Mouse (Mus musculus) liver, embryonic 11.5 days (tissue): ENCODE results near the gene Nebl. TPM values are rescaled to one million over a fixed set of nuclear protein-coding genes. Genes with fewer than 3 reads are reported as not detected.

Experiments
- ATAC-seq: fragments of 200-750 bp; cut with Nextera tagmentation; replicated peaks from 2 replicates; pipeline ENCODE4 v1.8.0; 2017; ENCODE audit warnings: moderate number of reproducible peaks, mild to moderate bottlenecking, moderate TSS enrichment, moderate library complexity; ENCODE audit not compliant: low FRiP score
- DNase-seq: peaks from one replicate; pipeline ENCODE4 v3.0.0-alpha.2; 2017; ENCODE audit warnings: low spot score
- H3K27ac ChIP-seq: fragments of 300-500 bp; sonication (generic); 2 replicates; pipeline ENCODE4 v1.5.1; 2014; ENCODE audit warnings: mild to moderate bottlenecking, low read depth, low read length, control low read depth
- H3K27me3 ChIP-seq: fragments of 300-500 bp; sonication (generic); replicated peaks from 2 replicates; pipeline ENCODE4 v1.6.1; 2014; ENCODE audit warnings: low read length, mixed read lengths; ENCODE audit not compliant: control insufficient read depth, insufficient read depth
- H3K36me3 ChIP-seq: fragments of 300-500 bp; sonication (generic); 2 replicates; pipeline ENCODE4 v1.6.1; 2014; ENCODE audit warnings: mild to moderate bottlenecking, low read length, moderate library complexity, mixed read lengths; ENCODE audit not compliant: control insufficient read depth, insufficient read depth
- H3K4me1 ChIP-seq: fragments of 300-500 bp; sonication (generic); replicated peaks from 2 replicates; pipeline ENCODE4 v1.6.1; 2014; ENCODE audit warnings: low read length, mixed read lengths; ENCODE audit not compliant: control insufficient read depth, insufficient read depth
- H3K4me2 ChIP-seq: fragments of 300-500 bp; sonication (generic); 2 replicates; pipeline ENCODE4 v1.6.1; 2014; ENCODE audit warnings: mild to moderate bottlenecking, control low read depth, moderate library complexity
- H3K4me3 ChIP-seq: fragments of 300-500 bp; sonication (generic); 2 replicates; pipeline ENCODE4 v1.5.1; 2014; ENCODE audit warnings: low read depth, low read length, control low read depth
- H3K9ac ChIP-seq: fragments of 300-500 bp; sonication (generic); 2 replicates; pipeline ENCODE4 v1.6.1; 2014; ENCODE audit warnings: low read depth, low read length, control low read depth
- H3K9me3 ChIP-seq: fragments of 300-500 bp; sonication (generic); 2 replicates; pipeline ENCODE4 v1.6.1; 2016; ENCODE audit warnings: low read length, inconsistent platforms, mixed read lengths; ENCODE audit not compliant: control insufficient read depth
- WGBS: fragments of 180-500 bp; shearing (Covaris S2); extraction: QIAGEN DNeasy Blood & Tissue Kit; methylation state at CpG from one replicate; pipeline ENCODE4 v1.1.7; 2014; 5-methylcytosine and 5-hydroxymethylcytosine counted together
- polyA plus RNA-seq: library from polyadenylated mRNA; unstranded; fragments of >200 nt; fragmentation: Nextera tagmentation; extraction: Ambion mirVana; gene quantifications from 2 replicates; pipeline ENCODE4 v1.2.1, GENCODE M21; 2014

Nebl gene
- polyA plus RNA-seq, 1 experiment from 2014 or later = 3.1 TPM

DNA sequence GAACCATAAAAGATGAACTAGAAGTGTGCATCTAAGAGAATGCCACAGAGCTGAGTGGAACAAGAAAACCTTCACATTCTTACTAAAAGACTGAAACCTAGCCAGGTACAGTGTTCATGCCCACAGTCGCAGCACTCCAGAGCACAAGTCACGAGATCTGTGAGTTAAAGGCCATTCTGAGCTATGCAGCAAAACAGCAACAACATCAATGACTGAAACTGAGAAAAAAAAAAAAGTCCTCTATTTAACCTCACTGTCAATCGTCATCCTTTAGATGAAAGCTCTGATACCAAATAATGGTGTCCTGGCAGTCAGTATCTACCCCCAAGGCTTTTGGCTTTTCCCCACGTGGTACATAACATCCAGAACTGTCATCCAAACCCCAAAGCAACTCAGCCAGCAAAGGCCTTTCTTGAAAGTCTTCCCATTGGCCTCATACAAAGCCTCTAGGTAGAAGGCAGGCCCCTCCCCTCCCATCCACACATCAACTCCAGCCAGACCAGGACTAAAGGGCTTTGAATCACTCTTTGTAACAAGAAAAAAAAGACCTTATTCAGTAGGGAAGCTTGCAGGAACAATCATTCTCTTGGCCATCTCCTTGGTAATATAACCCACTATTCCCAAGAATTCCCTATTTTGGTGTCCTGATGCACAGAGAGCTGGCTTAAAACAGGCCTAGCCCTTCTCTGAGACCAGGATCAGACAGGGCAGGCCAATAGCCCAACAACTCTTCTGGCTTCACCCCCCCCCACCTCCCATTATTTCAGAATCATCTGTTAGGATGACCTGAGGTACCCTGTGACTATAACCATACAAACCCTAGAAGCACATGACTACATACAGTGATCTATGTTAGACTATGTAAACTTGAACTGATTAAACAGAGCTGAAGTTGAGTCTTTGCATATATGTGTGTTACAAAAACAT lies 32.8 kb downstream of the Nebl start:
- no peak for ATAC-seq
- Histone ChIP-seq H3K36me3 (no peaks in the 10 kb centered on the region), H3K27ac (no peak overlapping the region), H3K27me3 (no peaks in the 10 kb centered on the region), H3K9me3 (no peaks in the 10 kb centered on the region), H3K4me2 (no peak overlapping the region), H3K4me1 (no peaks in the 10 kb centered on the region), H3K9ac (no peak overlapping the region), H3K4me3 (no peak overlapping the region)
- WGBS = 59% methylated on average over 4 of the region's 4 CpGs
- DNase-seq = no peak

DNA sequence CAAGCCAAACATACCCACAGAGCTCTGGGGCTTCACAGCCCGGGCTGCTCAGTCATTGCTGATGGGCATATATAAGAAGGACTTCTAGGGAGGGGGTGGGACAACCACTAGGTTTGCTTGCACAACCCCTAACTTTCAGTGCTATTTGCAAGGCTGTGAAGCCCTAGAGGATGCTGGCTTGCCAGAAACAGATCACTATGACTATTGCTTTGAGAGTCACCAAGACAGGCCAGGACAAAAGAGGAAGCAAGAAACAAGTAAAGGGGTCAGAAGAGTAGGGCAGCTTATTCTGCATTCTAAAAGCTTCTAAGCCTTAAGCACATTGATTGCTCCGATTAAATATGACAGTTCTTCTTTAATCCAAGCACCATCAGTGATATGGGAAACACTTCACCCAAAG lies 38.3 kb downstream of the Nebl start:
- Histone ChIP-seq H3K27me3 (no peaks in the 10 kb centered on the region), H3K4me1 (no peaks in the 10 kb centered on the region), H3K9ac (no peak overlapping the region), H3K9me3 (no peaks in the 10 kb centered on the region), H3K4me2 (no peak overlapping the region), H3K36me3 (no peaks in the 10 kb centered on the region), H3K27ac (no peak overlapping the region), H3K4me3 (no peak overlapping the region)
- DNase-seq = no peak
- ATAC-seq = no peak
- 74% methylated on average over 2 of the region's 2 CpGs for WGBS

DNA sequence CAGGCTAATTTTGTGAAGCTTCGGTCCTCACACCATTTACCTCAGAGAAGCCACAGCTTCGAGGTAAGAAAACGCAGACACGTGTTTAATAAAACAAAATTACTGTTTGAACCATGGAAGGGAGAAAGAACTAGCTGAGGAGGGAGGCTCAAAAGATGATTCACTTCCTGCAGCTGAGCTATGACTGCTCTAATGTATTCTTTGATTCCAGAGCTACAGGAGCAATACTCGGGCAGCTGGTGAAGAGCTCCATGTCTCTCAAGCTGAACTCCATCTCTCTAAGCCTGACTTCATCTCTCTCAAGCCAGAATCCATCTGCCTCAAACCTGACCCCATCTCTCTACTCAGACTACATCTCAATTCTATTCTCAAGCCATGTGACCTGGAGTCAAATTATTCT lies 41.0 kb downstream of the Nebl start:
- H3K4me3 ChIP-seq = no peak overlapping the region
- no peak overlapping the region for H3K4me2 ChIP-seq
- H3K9me3 ChIP-seq = no peaks in the 10 kb centered on the region
- H3K27ac ChIP-seq = no peak overlapping the region
- H3K36me3 ChIP-seq = no peaks in the 10 kb centered on the region
- WGBS = 79% methylated on average over 5 of the region's 5 CpGs
- H3K27me3 ChIP-seq = no peaks in the 10 kb centered on the region
- DNase-seq (no peak), ATAC-seq (no peak)
- H3K9ac ChIP-seq = no peak overlapping the region
- H3K4me1 ChIP-seq = no peaks in the 10 kb centered on the region

DNA sequence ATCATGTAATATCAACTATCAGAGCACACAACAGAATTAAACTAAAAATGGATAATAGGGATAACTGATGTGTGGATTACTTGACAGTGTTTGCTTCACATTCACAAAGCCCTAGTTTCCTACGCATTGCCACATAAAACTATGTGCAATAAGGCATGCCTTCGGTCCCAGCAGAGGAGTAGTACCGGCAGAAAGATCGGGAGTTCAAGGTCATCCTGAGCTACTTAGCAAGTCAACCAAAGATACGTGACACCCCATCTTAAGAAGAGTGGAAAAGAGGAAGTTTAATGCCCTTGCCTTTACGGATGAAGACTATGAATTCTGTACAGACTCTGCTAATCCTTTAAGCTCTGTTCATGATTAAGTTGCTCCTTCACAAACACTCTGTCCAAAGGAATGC lies 44.1 kb downstream of the Nebl start:
- 81% methylated on average over 6 of the region's 6 CpGs for WGBS
- no peak for ATAC-seq
- no peak for DNase-seq
- Histone ChIP-seq H3K9me3 (no peaks in the 10 kb centered on the region), H3K27me3 (no peaks in the 10 kb centered on the region), H3K27ac (no peak overlapping the region), H3K9ac (no peak overlapping the region), H3K4me2 (no peak overlapping the region), H3K36me3 (no peaks in the 10 kb centered on the region), H3K4me1 (no peaks in the 10 kb centered on the region), H3K4me3 (no peak overlapping the region)

DNA sequence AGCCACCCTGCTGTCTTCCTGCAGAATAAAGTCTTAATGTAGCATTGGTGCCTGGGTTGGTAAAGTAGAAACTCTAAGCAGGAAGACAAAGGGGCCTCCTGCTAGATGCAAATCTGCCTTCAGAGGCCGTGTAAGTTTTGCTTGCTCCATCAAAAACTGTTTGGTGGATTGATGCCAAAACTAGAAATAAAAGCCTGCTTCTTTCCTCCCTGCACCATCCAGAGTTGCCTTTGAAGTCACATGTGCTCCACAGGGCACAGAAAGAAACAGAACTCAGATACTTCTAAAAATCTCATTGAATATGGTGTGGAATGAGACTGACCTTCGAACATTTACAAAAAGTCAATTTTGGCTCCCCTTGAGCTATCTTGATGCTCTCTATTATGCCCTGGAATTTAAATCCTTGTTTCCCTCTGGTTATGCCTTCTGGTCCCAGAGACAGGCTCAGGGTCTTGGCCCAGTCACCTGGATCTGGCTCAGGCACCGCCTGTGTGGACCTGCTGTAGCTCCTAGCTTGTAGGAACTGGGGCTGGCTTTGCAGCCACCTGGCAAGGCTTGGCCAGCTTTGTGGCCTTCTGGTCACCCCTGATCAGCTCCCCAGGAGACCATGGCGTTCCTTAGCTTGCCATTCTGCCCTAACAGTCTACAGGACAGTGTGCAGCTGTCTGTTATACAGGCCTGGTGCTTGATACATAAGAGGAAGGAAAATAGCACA lies 47.8 kb downstream of the Nebl start:
- H3K27me3 ChIP-seq = no peaks in the 10 kb centered on the region
- DNase-seq (no peak), ATAC-seq (no peak)
- H3K4me1 ChIP-seq = no peaks in the 10 kb centered on the region
- H3K9ac ChIP-seq = no peak overlapping the region
- WGBS = 67% methylated on average over 4 of the region's 4 CpGs
- no peak overlapping the region for H3K27ac ChIP-seq
- H3K4me3 ChIP-seq = no peak overlapping the region
- H3K4me2 ChIP-seq = no peak overlapping the region
- no peaks in the 10 kb centered on the region for H3K9me3 ChIP-seq
- H3K36me3 ChIP-seq = no peaks in the 10 kb centered on the region

DNA sequence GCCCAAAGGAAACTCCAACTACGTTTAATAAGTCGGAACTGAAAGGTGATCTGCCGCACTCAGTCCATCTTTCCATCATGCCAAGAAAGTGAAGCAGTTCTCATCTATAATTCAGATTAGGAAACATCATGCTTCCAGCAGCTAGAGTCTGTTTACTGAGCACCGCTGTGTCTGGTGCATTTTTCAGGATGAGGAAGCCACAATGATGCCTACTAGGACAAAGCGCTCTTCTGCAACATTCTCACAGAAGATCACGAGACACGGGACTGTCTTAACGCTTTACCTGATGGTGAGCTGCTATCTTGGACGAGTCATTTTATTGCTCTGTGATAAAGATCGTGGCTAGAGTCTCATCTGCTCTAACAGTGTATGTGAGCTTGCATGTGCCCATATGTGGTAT lies 59.1 kb downstream of the Nebl start:
- DNase-seq (no peak), ATAC-seq (no peak)
- Histone ChIP-seq H3K4me2 (no peak overlapping the region), H3K27ac (no peak overlapping the region), H3K9me3 (no peaks in the 10 kb centered on the region), H3K9ac (no peak overlapping the region), H3K4me1 (no peaks in the 10 kb centered on the region), H3K27me3 (no peaks in the 10 kb centered on the region), H3K4me3 (no peak overlapping the region), H3K36me3 (no peaks in the 10 kb centered on the region)
- WGBS = 84% methylated on average over 10 of the region's 10 CpGs

DNA sequence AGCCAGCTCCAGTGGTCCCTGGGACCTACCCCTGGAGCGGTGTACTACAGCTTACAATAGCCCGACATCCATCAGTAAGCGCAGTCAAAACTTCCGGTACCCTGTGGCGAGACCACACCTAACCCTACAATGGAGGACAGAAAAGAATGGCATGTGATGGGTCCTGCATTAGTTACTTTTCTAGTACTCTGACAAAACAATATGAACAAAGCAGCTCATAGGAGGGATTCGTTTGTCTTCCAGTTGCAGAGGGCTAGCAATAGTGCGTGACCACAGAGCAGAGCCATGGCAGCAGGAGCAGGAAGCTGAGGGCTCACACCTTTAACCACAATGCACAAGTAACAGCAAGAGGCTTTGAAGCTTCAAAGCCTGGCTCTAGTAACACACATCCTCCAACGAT lies 59.7 kb downstream of the Nebl start:
- 78% methylated on average over 8 of the region's 8 CpGs for WGBS
- Histone ChIP-seq H3K27ac (no peak overlapping the region), H3K4me1 (no peaks in the 10 kb centered on the region), H3K36me3 (no peaks in the 10 kb centered on the region), H3K9ac (no peak overlapping the region), H3K4me3 (no peak overlapping the region), H3K27me3 (no peaks in the 10 kb centered on the region), H3K4me2 (no peak overlapping the region), H3K9me3 (no peaks in the 10 kb centered on the region)
- ATAC-seq (no peak), DNase-seq (no peak)

DNA sequence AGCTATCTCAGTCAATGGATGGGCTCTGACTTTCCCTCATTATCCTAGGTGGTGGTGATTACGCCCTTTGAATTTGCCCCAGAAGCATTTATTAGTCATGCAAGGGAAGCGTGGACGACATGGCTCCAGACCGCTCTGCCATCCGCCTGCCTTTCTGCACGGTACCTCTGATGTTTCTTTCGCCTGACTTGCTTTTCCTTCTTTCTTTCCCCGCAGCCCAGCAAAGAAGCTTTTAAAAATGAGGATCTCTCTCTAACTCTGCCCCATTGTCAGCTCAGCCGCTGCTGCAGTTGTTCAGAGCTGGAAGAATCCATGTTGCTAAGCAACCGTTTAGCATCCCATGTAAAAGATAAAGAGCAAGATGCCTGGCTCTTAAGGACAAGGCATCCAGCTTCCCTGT lies 61.3 kb downstream of the Nebl start:
- DNase-seq (no peak), ATAC-seq (no peak)
- WGBS = 51% methylated on average over 10 of the region's 10 CpGs
- no peak overlapping the region for H3K4me3 ChIP-seq
- H3K9ac ChIP-seq = no peak overlapping the region
- H3K4me1 ChIP-seq = no peaks in the 10 kb centered on the region
- H3K27ac ChIP-seq = no peak overlapping the region
- no peak overlapping the region for H3K4me2 ChIP-seq
- no peaks in the 10 kb centered on the region for H3K9me3 ChIP-seq
- no peaks in the 10 kb centered on the region for H3K27me3 ChIP-seq
- no peaks in the 10 kb centered on the region for H3K36me3 ChIP-seq

DNA sequence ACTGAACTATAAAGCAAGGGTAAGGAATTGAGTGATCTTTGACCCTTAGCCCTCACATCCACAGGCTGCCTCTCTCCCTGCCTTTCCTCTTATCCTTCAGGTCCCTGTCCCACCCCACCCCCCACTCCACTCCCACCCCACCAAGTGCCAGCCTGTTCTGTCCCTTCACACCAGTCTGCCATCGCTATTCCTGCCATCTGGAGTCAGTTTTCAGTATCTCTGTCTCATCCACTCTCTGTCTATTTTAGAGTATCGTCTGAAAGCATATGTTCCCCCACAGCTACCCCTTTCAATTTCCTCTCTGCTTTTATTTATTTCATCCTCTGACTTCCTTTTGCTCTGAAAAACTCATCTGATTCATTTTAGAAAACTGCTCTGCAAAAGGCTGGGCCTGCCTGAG lies 62.3 kb downstream of the Nebl start:
- no peak overlapping the region for H3K27ac ChIP-seq
- no peak overlapping the region for H3K4me2 ChIP-seq
- H3K9ac ChIP-seq = no peak overlapping the region
- H3K36me3 ChIP-seq = no peaks in the 10 kb centered on the region
- H3K27me3 ChIP-seq = no peaks in the 10 kb centered on the region
- no peak overlapping the region for H3K4me3 ChIP-seq
- H3K4me1 ChIP-seq = no peaks in the 10 kb centered on the region
- DNase-seq (no peak), ATAC-seq (no peak)
- no peaks in the 10 kb centered on the region for H3K9me3 ChIP-seq
- 59% methylated on average over 2 of the region's 2 CpGs for WGBS
